Mouse (Mus musculus) G1E (cell line): ENCODE data around the gene Wdr95. TPM values are rescaled to one million over a fixed set of nuclear protein-coding genes. Genes with fewer than 3 reads are reported as not detected.

ENCODE experiments used
- ATAC-seq: 2 replicates; pipeline ENCODE4 v1.8.0; 2016; ENCODE audit warnings: mild to moderate bottlenecking; ENCODE audit not compliant: insufficient number of reproducible peaks, poor library complexity, low FRiP score, severe bottlenecking; ENCODE audit errors: extremely low read depth
- DNase-seq: peaks from one replicate; pipeline ENCODE4 v3.0.0; 2012; ENCODE audit warnings: low spot score
- H3K27me3 ChIP-seq: 2 replicates; pipeline ENCODE4 v1.6.1; 2012; ENCODE audit warnings: mild to moderate bottlenecking, low read length, inconsistent platforms; ENCODE audit not compliant: insufficient read depth
- H3K36me3 ChIP-seq: replicated peaks from 2 replicates; pipeline ENCODE3; 2012; ENCODE audit warnings: mild to moderate bottlenecking, inconsistent platforms
- H3K4me1 ChIP-seq: 2 replicates; pipeline ENCODE4 v1.6.1; 2012; ENCODE audit warnings: low read depth, low read length, inconsistent platforms, mixed read lengths; ENCODE audit not compliant: insufficient read depth
- H3K4me3 ChIP-seq: 2 replicates; pipeline ENCODE4 v1.5.1; 2012; ENCODE audit warnings: low read depth, mild to moderate bottlenecking, inconsistent platforms, low read length, moderate library complexity, mixed read lengths
- H3K9me3 ChIP-seq: replicated peaks from 2 replicates; pipeline ENCODE4 v1.6.1; 2012; ENCODE audit warnings: inconsistent platforms
- CTCF ChIP-seq: IDR thresholded peaks from 2 replicates; pipeline ENCODE4 v1.5.1; 2012; ENCODE audit warnings: low read depth, low read length, inconsistent platforms, mixed read lengths
- GATA1 ChIP-seq: IDR thresholded peaks from 2 replicates; pipeline ENCODE4 v1.6.1; 2012; ENCODE audit warnings: borderline replicate concordance, low read length, inconsistent platforms, mixed read lengths
- GATA2 ChIP-seq: IDR thresholded peaks from 2 replicates; pipeline ENCODE4 v1.6.1; 2012; ENCODE audit warnings: low read depth, low read length, inconsistent platforms, borderline replicate concordance
- POLR2AphosphoS5 ChIP-seq: IDR thresholded peaks from 2 replicates; pipeline ENCODE4 v1.6.1; 2012; ENCODE audit warnings: low read depth, low read length, inconsistent platforms; ENCODE audit not compliant: insufficient replicate concordance
- TAL1 ChIP-seq: conservative IDR thresholded peaks from 2 replicates; pipeline ENCODE4 v1.6.1; 2012; ENCODE audit warnings: low read depth, low read length, inconsistent platforms, mixed read lengths
- polyA plus RNA-seq: library from polyadenylated mRNA; stranded (reverse); fragments of >175 nt; gene quantifications from 2 replicates; pipeline ENCODE4 v1.2.3, GENCODE M21; 2012
- total RNA-seq, 2 experiments: library from RNA; stranded (forward) in 1 of 2; stranded (reverse) in 1 of 2; fragments of 200-1000 nt in 1 of 2; fragments of >200 nt in 1 of 2; fragmentation: Nextera tagmentation in 1 of 2; gene quantifications; 2 replicates each; pipeline ENCODE4 v1.2.3; 2014 to 2017

Gene Wdr95
- total and polyA plus RNA-seq, 3 experiments: not detected

DNA sequence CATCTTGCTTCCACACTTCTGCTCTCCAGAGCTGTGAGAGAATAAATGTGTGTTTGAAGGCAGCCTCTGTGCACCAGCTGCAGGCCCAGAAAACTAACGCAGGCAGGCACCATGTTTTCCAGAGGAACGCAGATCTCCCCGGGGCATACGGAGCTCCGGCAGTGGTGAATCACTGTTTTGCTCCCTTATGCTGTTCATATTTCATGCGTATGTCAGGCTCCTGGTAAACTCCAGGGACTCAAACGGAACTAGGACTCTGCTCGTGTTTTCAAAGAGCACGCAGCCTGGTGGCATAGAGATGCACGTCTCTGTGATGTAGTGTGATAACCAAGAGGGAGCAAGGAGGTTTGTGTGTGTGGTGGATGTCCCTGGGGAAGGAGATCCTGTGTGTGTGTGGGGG lies 84.3 kb downstream of the Wdr95 start:
- H3K27me3 ChIP-seq: 0 out of 2 replicates have a peak, but pooled peaks cover 2% of the 10 kb centered on the region
- no peaks in the 10 kb centered on the region for H3K9me3 ChIP-seq
- no peak for TF ChIP-seq CTCF
- TF ChIP-seq TAL1: no peak
- TF ChIP-seq POLR2AphosphoS5: no peak
- TF ChIP-seq GATA2: no peak
- no peak for TF ChIP-seq GATA1
- peaks cover 4% of the 10 kb centered on the region; the same call in 1 of the 2 replicates for H3K4me1 ChIP-seq
- peaks cover 42% of the 10 kb centered on the region for H3K36me3 ChIP-seq
- ATAC-seq (no peak), DNase-seq (no peak)
- H3K4me3 ChIP-seq: no peak overlapping the region

DNA sequence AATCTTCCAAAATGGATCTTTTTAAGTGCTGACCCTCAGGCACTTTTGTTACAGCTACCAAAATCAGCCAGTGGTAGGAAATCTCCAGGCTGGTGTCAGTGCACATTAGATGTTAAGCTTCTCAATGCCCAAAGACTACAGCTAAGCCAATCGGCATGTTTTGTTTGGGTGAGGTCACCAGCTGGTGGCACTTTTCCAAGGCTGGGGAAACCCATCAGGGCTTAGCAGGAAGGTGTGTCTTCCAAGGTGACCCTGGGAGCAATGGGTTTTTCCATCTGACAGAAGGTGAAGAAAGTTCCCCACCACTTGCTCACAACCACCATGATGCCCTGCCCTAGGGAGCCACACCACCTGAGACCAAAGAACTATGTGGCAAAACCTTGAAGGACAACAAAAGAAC lies 87.7 kb downstream of the Wdr95 start:
- no peak overlapping the region for H3K4me3 ChIP-seq
- DNase-seq (no peak), ATAC-seq (no peak)
- H3K9me3 ChIP-seq: no peaks in the 10 kb centered on the region
- no peak for TF ChIP-seq GATA2
- no peak for TF ChIP-seq CTCF
- TF ChIP-seq GATA1: no peak
- no peak for TF ChIP-seq POLR2AphosphoS5
- no peak for TF ChIP-seq TAL1
- H3K4me1 ChIP-seq: peaks cover 4% of the 10 kb centered on the region; the same call in 1 of the 2 replicates
- peaks cover 76% of the 10 kb centered on the region for H3K36me3 ChIP-seq
- 0 out of 2 replicates have a peak, but pooled peaks cover 2% of the 10 kb centered on the region for H3K27me3 ChIP-seq

DNA sequence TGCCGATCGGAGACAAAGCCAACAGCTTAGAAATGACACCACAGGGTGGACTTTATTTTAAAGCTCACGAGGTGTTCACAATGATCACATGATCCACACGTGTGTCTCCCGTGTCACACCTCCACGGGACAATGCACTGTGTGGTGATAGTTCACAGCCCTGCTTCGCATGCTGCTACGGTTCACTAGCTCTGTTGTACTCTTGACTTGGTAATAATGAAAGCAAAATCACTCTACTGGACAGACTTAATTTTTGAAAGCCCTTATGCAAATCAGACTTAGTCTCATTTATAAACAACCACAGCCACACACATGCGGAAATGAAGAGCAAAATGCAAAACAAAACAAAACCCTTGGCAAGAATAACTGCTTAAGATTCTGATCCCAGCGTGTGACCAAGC lies 88.3 kb downstream of the Wdr95 start:
- Histone ChIP-seq H3K36me3 (peaks cover 83% of the 10 kb centered on the region), H3K9me3 (no peaks in the 10 kb centered on the region), H3K4me1 (peaks cover 8% of the 10 kb centered on the region), H3K27me3 (no peaks in the 10 kb centered on the region), H3K4me3 (no peak overlapping the region)
- no peak for ATAC-seq
- TF ChIP-seq TAL1: no peak
- TF ChIP-seq GATA2: no peak
- no peak for TF ChIP-seq CTCF
- TF ChIP-seq GATA1: no peak
- TF ChIP-seq POLR2AphosphoS5: no peak
- no peak for DNase-seq

DNA sequence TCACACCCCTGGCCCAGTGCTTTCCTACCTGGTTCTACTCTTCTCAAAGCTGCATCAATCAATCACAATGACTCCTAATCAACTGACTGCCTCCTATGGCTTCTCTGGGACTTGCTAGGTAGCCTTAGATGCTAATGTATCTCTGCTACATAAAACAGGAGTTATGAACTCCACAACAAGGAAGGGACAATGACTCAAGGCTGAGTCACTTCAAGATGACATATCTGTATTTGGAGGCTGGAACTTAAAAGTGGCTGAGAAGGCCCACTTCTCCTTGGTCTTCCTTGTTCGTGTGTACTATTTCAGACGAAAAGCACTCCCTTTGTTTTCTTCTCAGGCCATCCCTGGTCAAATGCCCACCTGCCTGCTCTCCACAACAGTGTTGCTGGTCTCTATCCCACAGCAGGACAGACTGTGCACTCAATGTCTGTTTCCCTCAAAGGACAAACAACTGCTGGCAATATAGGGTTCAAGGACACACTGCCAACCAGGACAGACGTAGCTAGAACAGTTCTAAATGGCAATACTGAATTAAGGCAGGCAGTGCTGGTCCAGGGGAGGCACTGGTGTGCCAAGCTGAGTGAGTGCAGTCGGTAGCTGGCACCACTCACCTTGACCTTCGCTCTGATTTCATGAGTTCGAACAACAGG lies 89.4 kb downstream of the Wdr95 start:
- Histone ChIP-seq H3K27me3 (no peaks in the 10 kb centered on the region), H3K4me3 (no peak overlapping the region), H3K4me1 (peaks cover 14% of the 10 kb centered on the region), H3K36me3 (peaks cover 92% of the 10 kb centered on the region), H3K9me3 (no peaks in the 10 kb centered on the region)
- TF ChIP-seq CTCF: no peak
- no peak for TF ChIP-seq TAL1
- TF ChIP-seq GATA1: no peak
- TF ChIP-seq POLR2AphosphoS5: no peak
- TF ChIP-seq GATA2: no peak
- DNase-seq: no peak
- ATAC-seq: no peak

DNA sequence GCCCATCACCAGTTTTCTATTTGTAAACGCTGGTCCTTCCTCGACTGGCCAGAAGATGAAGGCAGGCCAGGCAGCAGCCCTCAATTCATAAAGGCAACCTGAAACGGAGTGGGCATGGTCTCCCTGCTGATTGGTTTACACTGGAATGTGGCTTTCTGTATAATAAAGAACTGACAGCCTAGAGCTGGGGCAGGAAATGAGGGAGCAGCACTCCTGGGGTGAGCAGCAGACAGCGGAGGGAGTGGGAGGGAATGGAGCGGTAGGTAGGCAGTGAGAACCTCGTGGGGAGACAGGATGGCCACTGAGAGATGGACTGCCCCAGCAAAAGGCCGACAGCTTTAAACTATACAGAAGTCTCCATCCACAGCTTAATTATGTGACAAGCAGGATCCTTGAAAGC lies 93.7 kb downstream of the Wdr95 start:
- H3K9me3 ChIP-seq: no peaks in the 10 kb centered on the region
- TF ChIP-seq CTCF: no peak
- no peak for TF ChIP-seq TAL1
- TF ChIP-seq GATA1: no peak
- TF ChIP-seq GATA2: no peak
- TF ChIP-seq POLR2AphosphoS5: no peak
- DNase-seq (no peak), ATAC-seq (no peak)
- H3K4me1 ChIP-seq: peaks cover 51% of the 10 kb centered on the region
- no peak overlapping the region for H3K4me3 ChIP-seq
- no peaks in the 10 kb centered on the region for H3K27me3 ChIP-seq
- peaks cover 93% of the 10 kb centered on the region for H3K36me3 ChIP-seq

DNA sequence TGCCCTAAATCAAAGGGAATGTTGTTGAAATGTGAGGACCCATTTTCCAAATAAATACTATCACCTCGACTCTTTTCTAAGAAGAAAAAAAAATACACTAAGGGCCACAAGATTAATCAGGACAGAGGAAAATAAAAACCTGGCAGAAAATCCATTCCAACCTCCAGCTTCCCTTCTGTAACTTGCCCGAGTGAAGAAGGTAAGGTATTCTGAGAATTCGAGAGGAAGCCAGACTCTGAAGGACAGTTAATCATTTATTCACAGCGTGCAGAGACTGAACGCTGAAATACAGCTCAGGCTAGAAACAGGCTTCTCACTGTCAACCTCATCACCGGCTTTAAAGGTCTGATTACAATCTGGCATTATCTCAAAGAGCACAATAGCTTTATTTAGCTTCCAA lies 94.2 kb downstream of the Wdr95 start:
- Histone ChIP-seq H3K9me3 (no peaks in the 10 kb centered on the region), H3K27me3 (no peaks in the 10 kb centered on the region), H3K4me1 (peaks cover 52% of the 10 kb centered on the region), H3K4me3 (no peak overlapping the region), H3K36me3 (peaks cover 93% of the 10 kb centered on the region)
- no peak for TF ChIP-seq CTCF
- TF ChIP-seq GATA1: no peak
- TF ChIP-seq TAL1: no peak
- no peak for TF ChIP-seq GATA2
- no peak for TF ChIP-seq POLR2AphosphoS5
- ATAC-seq (peak; percentile 37), DNase-seq (no peak)
